Mouse (Mus musculus) bone marrow, adult 2 months (tissue): ENCODE measurements around the gene 2010300C02Rik. TPM values are rescaled to one million over a fixed set of nuclear protein-coding genes. Genes with fewer than 3 reads are reported as not detected.

Source experiments
- H3K27ac ChIP-seq: fragments of 200-500 bp; 2 replicates; pipeline ENCODE4 v1.5.1; 2012; ENCODE audit warnings: low read depth, mild to moderate bottlenecking, control low read depth, inconsistent platforms, low read length; ENCODE audit not compliant: control insufficient read depth, poor library complexity, insufficient read depth
- H3K4me1 ChIP-seq: fragments of 200-500 bp; 2 replicates; pipeline ENCODE4 v1.6.1; 2011; ENCODE audit warnings: low read length; ENCODE audit not compliant: control insufficient read depth, insufficient read depth
- H3K4me3 ChIP-seq: fragments of 200-500 bp; replicated peaks from 2 replicates; pipeline ENCODE3; 2011; ENCODE audit warnings: mild to moderate bottlenecking, low read depth, low read length, control low read depth; ENCODE audit not compliant: control insufficient read depth
- CTCF ChIP-seq: fragments of 200-500 bp; IDR thresholded peaks from 2 replicates; pipeline ENCODE4 v1.5.1; 2011; ENCODE audit warnings: low read length, control low read depth; ENCODE audit not compliant: control insufficient read depth, insufficient read depth
- POLR2A ChIP-seq: fragments of 200-500 bp; IDR thresholded peaks from 2 replicates; pipeline ENCODE4 v1.6.1; 2011; ENCODE audit warnings: low read depth, mild to moderate bottlenecking, control low read depth, low read length, borderline replicate concordance; ENCODE audit not compliant: control insufficient read depth
- WGBS: fragments of 180-500 bp; shearing (Covaris S2); methylation state at CpG from one replicate; pipeline ENCODE4 v1.1.7; 2018; 5-methylcytosine and 5-hydroxymethylcytosine counted together
- polyA plus RNA-seq: library from polyadenylated mRNA; stranded (reverse); fragments of >200 nt; gene quantifications from 2 replicates; pipeline ENCODE4 v1.2.4, GENCODE M21; 2011; ENCODE audit warnings: low replicate concordance; ENCODE audit not compliant: missing spikeins, insufficient read depth, insufficient read length

Gene 2010300C02Rik
- polyA plus RNA-seq, 1 experiment: not detected

GRCm38 (mm10) chr1:37666587-37666986, 53.3 kb downstream of the 2010300C02Rik start:
- no peak overlapping the region for H3K4me3 ChIP-seq
- no peak for TF ChIP-seq POLR2A
- no peak for TF ChIP-seq CTCF
- H3K4me1 ChIP-seq: no peaks in the 10 kb centered on the region; the same call in 1 of the 2 replicates
- WGBS: 72% methylated on average over 10 of the region's 10 CpGs
- no peak overlapping the region for H3K27ac ChIP-seq

- 36% methylated on average over 14 of the region's 14 CpGs for WGBS
- Histone ChIP-seq H3K4me3 (no peak overlapping the region), H3K4me1 (no peaks in the 10 kb centered on the region; the same call in 1 of the 2 replicates), H3K27ac (no peak overlapping the region)
- no peak for TF ChIP-seq CTCF
- no peak for TF ChIP-seq POLR2A
Measured at GRCm38 (mm10) chr1:37665539-37666323, 54.2 kb downstream of the 2010300C02Rik start.

GRCm38 (mm10) chr1:37664496-37664895, 55.4 kb downstream of the 2010300C02Rik start:
- Histone ChIP-seq H3K27ac (no peak overlapping the region), H3K4me1 (no peaks in the 10 kb centered on the region; the same call in 1 of the 2 replicates), H3K4me3 (no peak overlapping the region)
- TF ChIP-seq CTCF: no peak
- TF ChIP-seq POLR2A: no peak
- 82% methylated on average over 2 of the region's 2 CpGs for WGBS

DNA sequence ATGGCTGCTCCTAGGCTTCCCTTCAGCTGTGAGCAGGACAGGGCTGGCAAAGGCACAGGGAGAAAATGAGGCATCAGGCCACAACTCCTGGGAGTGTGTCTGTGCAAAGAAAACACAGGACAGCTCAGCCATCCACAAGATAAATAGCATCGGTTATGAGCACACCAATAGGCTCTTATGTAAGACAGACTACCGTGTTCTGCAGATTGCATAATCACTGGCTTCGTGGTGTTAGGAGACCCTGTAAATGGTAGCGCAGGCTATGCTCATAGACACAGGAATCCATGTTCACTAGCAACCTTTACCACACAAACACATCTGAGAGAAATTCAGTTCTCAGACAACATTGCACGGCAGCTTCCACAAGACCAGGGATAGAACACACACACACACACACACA, 56.3 kb downstream of the 2010300C02Rik start:
- no peak for TF ChIP-seq CTCF
- no peak for TF ChIP-seq POLR2A
- no peaks in the 10 kb centered on the region; the same call in 1 of the 2 replicates for H3K4me1 ChIP-seq
- H3K4me3 ChIP-seq: no peak overlapping the region
- 47% methylated on average over 5 of the region's 5 CpGs for WGBS
- no peak overlapping the region for H3K27ac ChIP-seq

- WGBS: 87% methylated on average over 2 of the region's 2 CpGs
- Histone ChIP-seq H3K4me1 (no peaks in the 10 kb centered on the region), H3K27ac (no peak overlapping the region), H3K4me3 (no peak overlapping the region)
- TF ChIP-seq CTCF: no peak
- no peak for TF ChIP-seq POLR2A
Measured at GRCm38 (mm10) chr1:37656017-37656416, 63.9 kb downstream of the 2010300C02Rik start.

- H3K27ac ChIP-seq: no peak overlapping the region
- no peaks in the 10 kb centered on the region for H3K4me1 ChIP-seq
- WGBS: 74% methylated on average over 5 of the region's 5 CpGs
- TF ChIP-seq POLR2A: no peak
- TF ChIP-seq CTCF: peak; percentile 48
- no peak overlapping the region for H3K4me3 ChIP-seq
Measured at GRCm38 (mm10) chr1:37653992-37654391, 65.9 kb downstream of the 2010300C02Rik start.

DNA sequence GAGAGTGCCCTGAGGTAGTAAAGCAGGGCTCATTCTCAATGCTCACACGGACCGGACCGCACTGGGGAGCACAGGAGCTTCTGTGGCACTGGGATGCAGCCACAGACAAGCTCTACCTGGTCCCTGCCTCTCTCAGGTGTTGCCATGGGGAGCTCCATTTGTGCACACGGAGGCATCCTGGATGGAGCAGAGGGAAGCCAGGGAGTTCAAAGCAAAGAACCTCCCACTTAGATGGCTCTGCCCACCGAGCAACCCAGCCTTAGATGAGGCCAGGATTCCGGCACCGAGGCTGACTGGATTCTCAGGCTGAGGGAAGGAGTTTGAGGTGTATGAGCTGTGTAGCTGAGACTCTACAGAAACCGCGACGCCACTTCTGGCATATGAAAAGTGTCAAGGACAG, 72.8 kb downstream of the 2010300C02Rik start:
- no peak for TF ChIP-seq CTCF
- TF ChIP-seq POLR2A: no peak
- no peak overlapping the region for H3K4me3 ChIP-seq
- no peaks in the 10 kb centered on the region for H3K4me1 ChIP-seq
- no peak overlapping the region for H3K27ac ChIP-seq
- WGBS: 73% methylated on average over 10 of the region's 10 CpGs

DNA sequence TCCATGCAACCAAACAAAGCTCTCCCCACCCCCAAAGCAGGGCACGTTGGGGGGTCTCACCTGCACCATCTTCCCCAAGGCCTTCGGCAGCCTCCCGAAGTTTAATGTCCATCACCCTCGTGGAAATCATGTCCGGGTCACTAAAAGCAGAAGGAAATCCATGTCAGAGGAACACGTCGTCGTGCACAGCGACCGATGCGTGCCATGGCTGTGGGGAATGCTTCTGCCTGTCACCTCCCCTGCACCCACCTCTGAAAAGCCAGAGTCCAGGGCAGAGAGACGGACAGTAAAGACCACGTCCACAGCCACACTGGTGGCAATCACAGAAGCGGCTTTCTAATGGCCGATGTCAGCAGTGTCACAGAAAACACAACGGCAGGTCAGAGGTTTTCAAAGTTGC, 75.4 kb downstream of the 2010300C02Rik start:
- Histone ChIP-seq H3K4me3 (no peak overlapping the region), H3K27ac (no peak overlapping the region), H3K4me1 (no peaks in the 10 kb centered on the region)
- TF ChIP-seq POLR2A (no peak), CTCF (no peak)
- 80% methylated on average over 16 of the region's 16 CpGs for WGBS
